9 mouse cellular contexts compared by ENCODE assay signal in the genomic region with DNA sequence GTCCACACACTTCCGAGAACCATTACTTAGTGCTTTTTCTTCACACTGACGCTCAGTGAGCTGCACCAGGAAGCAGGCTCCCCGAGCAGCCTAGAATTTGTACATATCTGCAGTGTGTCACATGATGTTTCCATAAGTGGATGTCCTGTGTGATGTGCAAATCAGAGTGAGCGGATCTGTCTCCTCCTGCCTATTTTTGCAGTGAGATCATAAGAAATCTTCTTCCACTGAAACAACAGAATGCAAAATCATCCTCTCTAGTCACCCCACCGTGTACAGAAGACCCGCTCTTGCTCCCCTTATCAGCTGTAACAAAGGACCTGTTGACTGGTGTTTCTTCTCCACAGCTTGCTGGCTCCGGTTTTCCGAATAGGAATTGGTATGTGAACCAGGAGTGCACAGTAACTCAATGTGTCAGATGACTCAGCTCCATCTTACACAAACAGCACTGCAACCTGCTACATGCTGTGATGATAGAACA. TPM values are rescaled to one million over a fixed set of nuclear protein-coding genes. Genes with fewer than 3 reads are reported as not detected.
A peak's percentile ranks its signal among the peaks of the same experiment; 100 is the strongest.
DNase-seq lines count a peak whose midpoint lies in the region; ATAC-seq and TF ChIP-seq lines count a peak whose summit lies in the region.
"Had no signal": no experiment of that assay in that cellular context is flagged by ENCODE, and none has a peak within 500 bp of the region (broad histone marks: within the 10 kb centered on the region; RNA-seq: fewer than 3 reads in every experiment).

No protein-coding gene starts in this region.

- no peak overlapping the region; the same call in 1 of the 2 replicates for H3K27ac ChIP-seq in lung, embryonic 14.5 days (ENCODE audit: low read depth)
- H3K27ac ChIP-seq in heart, embryonic 16.5 days (ENCODE audit: low read length), result peak overlapping the region; percentile 79
- no peak overlapping the region for H3K27ac ChIP-seq in lung, postnatal 0 days (ENCODE audit: low read length)
- no peak overlapping the region for H3K27ac ChIP-seq in forebrain, embryonic 14.5 days (ENCODE audit: low read depth, low read length)
- H3K27ac ChIP-seq: embryonic facial prominence, embryonic 12.5 days had no signal

- no peaks in the 10 kb centered on the region for H3K9me3 ChIP-seq in lung, embryonic 14.5 days (ENCODE audit: low read depth, low read length)
- no peaks in the 10 kb centered on the region for H3K9me3 ChIP-seq in heart, embryonic 16.5 days (replicated peaks; ENCODE audit: control insufficient read depth, low read length)
- H3K9me3 ChIP-seq in lung, postnatal 0 days (ENCODE audit: low read length), result no peaks in the 10 kb centered on the region
- H3K9me3 ChIP-seq in forebrain, embryonic 14.5 days (replicated peaks; ENCODE audit: control insufficient read depth, low read length), result no peaks in the 10 kb centered on the region
- H3K9me3 ChIP-seq: embryonic facial prominence, embryonic 12.5 days had no signal

- ATAC-seq in lung, embryonic 14.5 days (ENCODE audit: insufficient read depth), result no peak
- ATAC-seq in heart, embryonic 16.5 days (replicated peaks; ENCODE audit: extremely low read depth, insufficient read depth, low FRiP score), result peak; percentile 85
- ATAC-seq in lung, postnatal 0 days, result no peak
- ATAC-seq in forebrain, embryonic 14.5 days, result no peak

- TF ChIP-seq EP300 in lung, postnatal 0 days (IDR thresholded peaks at IDR 0.05), result no peak

- H3K4me3 ChIP-seq in lung, embryonic 14.5 days (ENCODE audit: low read depth, low read length), result no peak overlapping the region
- H3K4me3 ChIP-seq in heart, embryonic 16.5 days (ENCODE audit: low read length), result peak overlapping the region; percentile 43
- H3K4me3 ChIP-seq in lung, postnatal 0 days (ENCODE audit: low read depth, low read length), result no peak overlapping the region
- H3K4me3 ChIP-seq in forebrain, embryonic 14.5 days (ENCODE audit: low read depth, low read length), result no peak overlapping the region
- H3K4me3 ChIP-seq: embryonic facial prominence, embryonic 12.5 days had no signal

- H3K4me1 ChIP-seq in lung, embryonic 14.5 days (ENCODE audit: insufficient read depth), result 0 out of 2 replicates have a peak, but pooled peaks cover 2% of the 10 kb centered on the region
- peaks cover 31% of the 10 kb centered on the region for H3K4me1 ChIP-seq in heart, embryonic 16.5 days (ENCODE audit: control insufficient read depth, insufficient read depth, low read length)
- no peaks in the 10 kb centered on the region; the same call in 1 of the 2 replicates for H3K4me1 ChIP-seq in lung, postnatal 0 days (ENCODE audit: insufficient read depth, low read depth, low read length)
- H3K4me1 ChIP-seq in forebrain, embryonic 14.5 days (ENCODE audit: control insufficient read depth, insufficient read depth, low read length), result peaks cover 12% of the 10 kb centered on the region; the same call in 1 of the 2 replicates

- TF ChIP-seq CTCF in lung, embryonic 14.5 days (IDR thresholded peaks at IDR 0.05; ENCODE audit: low read depth), result no peak
- TF ChIP-seq CTCF in lung, postnatal 0 days (IDR thresholded peaks at IDR 0.05), result no peak

- 51% methylated on average over 8 of the region's 8 CpGs for WGBS in lung, embryonic 14.5 days
- 21% methylated on average over 8 of the region's 8 CpGs for WGBS in heart, embryonic 16.5 days
- WGBS in lung, postnatal 0 days, result 63% methylated on average over 8 of the region's 8 CpGs
- 74% methylated on average over 8 of the region's 8 CpGs for WGBS in forebrain, embryonic 14.5 days

- no peak overlapping the region for H3K9ac ChIP-seq in lung, embryonic 14.5 days
- H3K9ac ChIP-seq in heart, embryonic 16.5 days (ENCODE audit: low read length), result peak overlapping the region; percentile 49
- no peak overlapping the region for H3K9ac ChIP-seq in lung, postnatal 0 days (replicated peaks; ENCODE audit: low read depth)
- H3K9ac ChIP-seq in forebrain, embryonic 14.5 days (ENCODE audit: low read length), result no peak overlapping the region
- H3K9ac ChIP-seq: embryonic facial prominence, embryonic 12.5 days had no signal

- H3K4me2 ChIP-seq in lung, embryonic 14.5 days, result no peak overlapping the region
- H3K4me2 ChIP-seq in heart, embryonic 16.5 days (ENCODE audit: low read depth, low read length), result peak overlapping the region; percentile 67
- H3K4me2 ChIP-seq in lung, postnatal 0 days (replicated peaks; ENCODE audit: low read depth, low read length), result no peak overlapping the region
- H3K4me2 ChIP-seq in forebrain, embryonic 14.5 days (ENCODE audit: low read length), result no peak overlapping the region
- H3K4me2 ChIP-seq: embryonic facial prominence, embryonic 12.5 days had no signal

- peak; percentile 54 to 67 for DNase-seq in frontal cortex, postnatal 36 days (ENCODE audit: low spot score in 2 of 2)
- DNase-seq in frontal cortex, postnatal 14 days (ENCODE audit: low spot score in 2 of 2), result no peak
- DNase-seq in lung, embryonic 14.5 days, result peak; percentile 15
- no peak for DNase-seq in lung, postnatal 36 days
- DNase-seq in right cerebral cortex, postnatal 25 days, result peak; percentile 47
- no peak for DNase-seq in lung, postnatal 0 days (ENCODE audit: low spot score)
- no peak for DNase-seq in forebrain, embryonic 14.5 days (ENCODE audit: low spot score)

- H3K36me3 ChIP-seq in lung, embryonic 14.5 days (ENCODE audit: insufficient read depth), result no peaks in the 10 kb centered on the region; the same call in 1 of the 2 replicates
- no peaks in the 10 kb centered on the region for H3K36me3 ChIP-seq in heart, embryonic 16.5 days (ENCODE audit: control insufficient read depth, insufficient read depth)
- no peaks in the 10 kb centered on the region for H3K36me3 ChIP-seq in lung, postnatal 0 days (ENCODE audit: insufficient read depth, low read length)
- H3K36me3 ChIP-seq in forebrain, embryonic 14.5 days (ENCODE audit: control insufficient read depth, insufficient read depth, low read length), result peaks cover 5% of the 10 kb centered on the region; the same call in 1 of the 2 replicates
- H3K36me3 ChIP-seq: embryonic facial prominence, embryonic 12.5 days had no signal

- H3K27me3 ChIP-seq in lung, embryonic 14.5 days (ENCODE audit: insufficient read depth, low read length), result no peaks in the 10 kb centered on the region
- no peaks in the 10 kb centered on the region for H3K27me3 ChIP-seq in heart, embryonic 16.5 days (ENCODE audit: control insufficient read depth, insufficient read depth, low read length)
- H3K27me3 ChIP-seq in lung, postnatal 0 days (replicated peaks; ENCODE audit: insufficient read depth, low read length), result no peaks in the 10 kb centered on the region
- no peaks in the 10 kb centered on the region for H3K27me3 ChIP-seq in forebrain, embryonic 14.5 days (replicated peaks; ENCODE audit: control insufficient read depth, insufficient read depth, low read length)
- H3K27me3 ChIP-seq: embryonic facial prominence, embryonic 12.5 days had no signal

RNA-seq across cellular contexts. Expression of a gene that starts 46.0 kb away (rescaled TPM):
- polyA plus RNA-seq in lung, embryonic 14.5 days (2014; fragmentation: Nextera tagmentation; extraction: Ambion mirVana), result 69.6 and 74.8 TPM in 2 replicates
- polyA plus RNA-seq in heart, embryonic 16.5 days (2015; fragmentation: Nextera tagmentation; extraction: Ambion mirVana), result 52.6 and 53.5 TPM in 2 replicates
- polyA plus RNA-seq in lung, postnatal 0 days (2015; fragmentation: Nextera tagmentation; extraction: Ambion mirVana), result 37.5 and 40.9 TPM in 2 replicates
- 115 and 159 TPM in 2 replicates for polyA plus RNA-seq in forebrain, embryonic 14.5 days (2014; fragmentation: Nextera tagmentation; extraction: Ambion mirVana)

Comparison
In these comparisons a context has a peak if more than half of its experiments do, and no peak if none do; other contexts are left out.
1. DNase-seq: peak in frontal cortex, postnatal 36 days (2 of 2), lung, embryonic 14.5 days (single experiment) and right cerebral cortex, postnatal 25 days (single experiment); none in frontal cortex, postnatal 14 days (0 of 2), lung, postnatal 36 days (single experiment), lung, postnatal 0 days (single experiment) and forebrain, embryonic 14.5 days (single experiment).